Mouse (Mus musculus) limb, embryonic 15.5 days (tissue): ENCODE results near the gene Cd4. TPM values are rescaled to one million over a fixed set of nuclear protein-coding genes. Genes with fewer than 3 reads are reported as not detected.

ENCODE experiments used
- ATAC-seq: fragments of 200-750 bp; cut with Nextera tagmentation; 2 replicates; pipeline ENCODE4 v1.8.0; 2017; ENCODE audit warnings: low read depth, moderate TSS enrichment; ENCODE audit not compliant: insufficient number of reproducible peaks, low FRiP score, low TSS enrichment
- H3K27ac ChIP-seq: fragments of 300-500 bp; sonication (generic); 2 replicates; pipeline ENCODE4 v1.5.1; 2015; ENCODE audit warnings: moderate library complexity, mild to moderate bottlenecking, inconsistent platforms
- H3K27me3 ChIP-seq: fragments of 300-500 bp; sonication (generic); 2 replicates; pipeline ENCODE4 v1.6.1; 2015; ENCODE audit warnings: inconsistent platforms
- H3K36me3 ChIP-seq: fragments of 300-500 bp; sonication (generic); 2 replicates; pipeline ENCODE4 v1.6.1; 2015; ENCODE audit warnings: inconsistent platforms
- H3K4me1 ChIP-seq: fragments of 300-500 bp; sonication (generic); 2 replicates; pipeline ENCODE4 v1.6.1; 2015; ENCODE audit warnings: inconsistent platforms
- H3K4me2 ChIP-seq: fragments of 300-500 bp; sonication (generic); 2 replicates; pipeline ENCODE4 v1.6.1; 2015; ENCODE audit warnings: mild to moderate bottlenecking, inconsistent platforms
- H3K4me3 ChIP-seq: fragments of 300-500 bp; sonication (generic); 2 replicates; pipeline ENCODE4 v1.5.1; 2015; ENCODE audit warnings: mild to moderate bottlenecking, inconsistent platforms
- H3K9ac ChIP-seq: fragments of 300-500 bp; sonication (generic); 2 replicates; pipeline ENCODE4 v1.6.1; 2015; ENCODE audit warnings: inconsistent platforms
- H3K9me3 ChIP-seq: fragments of 300-500 bp; sonication (generic); 2 replicates; pipeline ENCODE4 v1.6.1; 2016; ENCODE audit warnings: inconsistent platforms
- WGBS: fragments of 180-500 bp; shearing (Covaris S2); methylation state at CpG from one replicate; pipeline ENCODE4 v1.1.7; 2015; 5-methylcytosine and 5-hydroxymethylcytosine counted together
- polyA plus RNA-seq: library from polyadenylated mRNA; unstranded; fragments of >200 nt; fragmentation: Nextera tagmentation; extraction: Ambion mirVana; gene quantifications from 2 replicates; pipeline ENCODE4 v1.2.1, GENCODE M21; 2015

Gene Cd4
- polyA plus RNA-seq, 1 experiment from 2014 or later, result 0.24 TPM

DNA sequence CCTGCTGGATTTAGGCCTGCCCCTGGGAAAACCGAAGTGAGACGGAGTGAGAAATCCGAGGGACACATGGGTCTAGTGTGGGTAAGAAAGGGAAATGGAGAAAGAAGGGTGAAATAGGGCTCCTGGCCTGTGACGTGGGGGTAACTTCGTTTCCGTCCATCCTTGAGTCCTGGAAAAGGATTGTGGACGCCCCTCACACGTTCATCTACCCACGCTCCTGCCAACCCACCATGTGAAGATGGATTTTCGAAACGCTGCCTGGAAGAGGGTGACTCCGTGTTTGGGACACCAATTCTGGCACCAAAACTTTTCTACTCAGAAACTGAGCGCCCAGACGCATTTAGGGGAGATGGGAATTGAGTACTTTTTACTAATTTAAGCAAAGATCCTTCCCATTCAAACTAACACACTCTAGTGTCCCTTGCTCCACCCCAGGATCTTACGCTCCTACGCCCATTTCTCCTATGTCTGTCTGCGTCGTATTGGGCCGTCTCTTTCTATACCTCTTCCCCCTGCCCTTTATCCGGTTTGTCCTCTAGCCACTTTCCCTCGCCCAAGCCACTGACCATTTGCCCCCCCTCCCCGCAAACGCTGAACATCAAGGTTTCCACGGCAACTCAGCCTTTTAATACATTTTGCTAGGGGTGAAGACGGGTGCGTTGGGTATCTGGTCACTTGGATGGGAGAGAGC is 30.0 kb downstream of the Cd4 start:
- Histone ChIP-seq H3K27ac (peak overlapping the region; percentile 99), H3K4me1 (peaks cover 63% of the 10 kb centered on the region)

DNA sequence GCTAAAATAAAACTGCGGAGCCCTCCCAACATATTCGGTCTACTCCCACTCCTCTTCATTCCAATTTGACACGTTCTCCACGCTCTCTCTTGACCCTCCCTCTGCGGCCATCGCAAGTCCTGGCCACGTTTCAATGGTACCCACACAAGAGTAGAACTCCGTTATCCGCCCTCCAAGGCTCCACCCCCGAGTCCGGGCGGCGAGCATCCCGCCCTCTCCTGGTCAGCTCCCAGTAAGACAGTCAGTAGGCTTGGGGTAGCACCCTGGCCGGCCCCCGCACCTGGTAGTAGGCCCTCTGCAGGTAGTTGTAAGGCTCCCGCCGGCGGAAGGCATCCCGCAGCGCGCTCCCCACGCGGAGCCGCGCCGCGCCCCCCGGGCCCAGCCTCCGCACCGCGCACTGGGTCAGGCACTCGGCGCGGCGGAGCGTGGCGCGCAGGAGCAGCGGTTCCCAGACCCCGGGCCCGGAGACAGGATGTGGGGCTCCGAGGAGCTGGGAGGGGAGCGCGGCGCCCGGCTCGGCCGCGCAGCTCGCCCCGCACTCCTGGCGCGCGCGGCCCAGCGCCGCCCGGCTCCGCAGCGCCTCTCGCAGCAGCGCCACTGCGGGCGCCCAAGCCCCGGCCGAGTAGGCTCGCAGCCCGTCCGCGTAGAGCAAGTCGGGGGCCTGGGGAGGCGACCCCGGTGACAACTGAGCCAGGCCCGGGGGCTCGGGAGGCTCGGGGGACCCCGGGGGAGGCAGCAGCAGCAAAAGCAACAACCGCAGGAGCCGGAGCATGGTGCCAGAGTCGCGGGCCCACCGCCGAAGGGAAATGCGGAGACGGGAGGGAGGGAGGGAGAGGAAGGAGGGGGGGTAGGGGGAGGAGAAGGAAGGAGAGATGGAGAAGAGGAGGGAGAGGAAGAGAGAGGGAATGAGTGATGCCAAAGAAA is 30.8 kb downstream of the Cd4 start, which contains the start of gene P3h3:
Gene P3h3 (minus strand): TSS at position 837 of the 924 bp plus-strand sequence.
- no peaks in the 10 kb centered on the region for H3K27me3 ChIP-seq
- no peaks in the 10 kb centered on the region for H3K9me3 ChIP-seq
- H3K4me2 ChIP-seq, result peak within 1 kb of the TSS; percentile 69
- ATAC-seq, result peak; percentile 83
- peaks cover 56% of the 10 kb centered on the region for H3K4me1 ChIP-seq
- peaks cover 25% of the 10 kb centered on the region for H3K36me3 ChIP-seq
- peak within 1 kb of the TSS; percentile 93 for H3K9ac ChIP-seq
- peak within 1 kb of the TSS; percentile 87 for H3K4me3 ChIP-seq
- WGBS, result under 1% methylated on average over 84 of the region's 86 CpGs
- H3K27ac ChIP-seq, result peak within 1 kb of the TSS; percentile 99

More for the DNA sequence above, 30.0 kb downstream of the Cd4 start:
- no peaks in the 10 kb centered on the region for H3K27me3 ChIP-seq
- H3K9ac ChIP-seq, result peak overlapping the region; percentile 8; the same call in 1 of the 2 replicates
- H3K4me2 ChIP-seq, result peak overlapping the region; percentile 69
- WGBS, result 21% methylated on average over 26 of the region's 26 CpGs
- H3K4me3 ChIP-seq, result peak overlapping the region; percentile 87
- peaks cover 17% of the 10 kb centered on the region for H3K36me3 ChIP-seq
- no peaks in the 10 kb centered on the region for H3K9me3 ChIP-seq
- ATAC-seq, result no peak

DNA sequence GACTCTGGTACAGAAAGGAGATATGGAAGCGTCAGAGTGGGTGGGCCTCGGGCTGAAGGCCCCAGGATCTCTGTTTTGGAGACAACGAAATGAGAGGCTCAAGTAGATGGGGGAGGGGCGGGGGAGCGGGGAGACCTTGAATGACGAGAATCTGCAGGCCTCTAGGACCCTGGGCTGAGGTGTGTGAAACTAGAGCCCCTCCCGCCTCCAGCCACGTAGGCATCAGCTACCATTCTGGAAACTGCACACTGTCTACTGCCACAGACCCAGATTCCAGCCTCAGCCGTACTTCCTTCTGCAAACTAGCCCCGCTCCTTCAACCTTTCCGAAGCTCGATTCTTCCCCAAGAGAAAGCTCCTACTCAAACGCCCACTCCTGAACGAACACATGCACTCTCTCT is 31.7 kb downstream of the Cd4 start:
- peak overlapping the region; percentile 87 for H3K4me3 ChIP-seq
- 6% methylated on average over 13 of the region's 14 CpGs for WGBS
- peak overlapping the region; percentile 69 for H3K4me2 ChIP-seq
- no peaks in the 10 kb centered on the region for H3K9me3 ChIP-seq
- H3K27me3 ChIP-seq, result no peaks in the 10 kb centered on the region
- H3K36me3 ChIP-seq, result peaks cover 32% of the 10 kb centered on the region
- H3K9ac ChIP-seq, result peak overlapping the region; percentile 93
- H3K27ac ChIP-seq, result peak overlapping the region; percentile 99
- peaks cover 48% of the 10 kb centered on the region for H3K4me1 ChIP-seq
- peak; percentile 66 for ATAC-seq

DNA sequence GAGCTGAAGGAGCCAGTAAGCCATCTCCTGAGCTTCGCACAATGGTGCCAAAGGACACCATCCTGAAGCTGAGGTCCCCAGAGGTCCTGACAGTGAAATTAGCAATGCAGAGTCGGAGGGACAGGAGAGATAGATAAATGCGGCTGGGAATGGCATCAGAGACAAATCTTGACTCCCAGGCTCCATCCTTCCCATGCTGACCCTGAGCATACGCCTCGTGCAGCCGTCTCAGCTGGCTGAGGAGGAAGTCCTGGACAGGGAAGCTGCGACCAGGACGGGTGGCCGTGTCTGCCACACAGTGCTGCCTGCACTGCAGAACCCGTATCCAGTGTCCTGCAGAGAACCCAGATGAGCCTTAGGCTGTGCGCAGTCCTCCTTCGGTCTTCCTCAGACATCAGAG is 33.4 kb downstream of the Cd4 start:
- 67% methylated on average over 12 of the region's 12 CpGs for WGBS
- no peaks in the 10 kb centered on the region for H3K27me3 ChIP-seq
- no peak overlapping the region for H3K4me3 ChIP-seq
- peaks cover 37% of the 10 kb centered on the region for H3K4me1 ChIP-seq
- no peaks in the 10 kb centered on the region for H3K9me3 ChIP-seq
- no peak overlapping the region for H3K4me2 ChIP-seq
- H3K9ac ChIP-seq, result no peak overlapping the region
- 0 out of 2 replicates have a peak overlapping the region, but pooled peaks have one; percentile 24 for H3K27ac ChIP-seq
- no peak for ATAC-seq
- peaks cover 41% of the 10 kb centered on the region for H3K36me3 ChIP-seq

DNA sequence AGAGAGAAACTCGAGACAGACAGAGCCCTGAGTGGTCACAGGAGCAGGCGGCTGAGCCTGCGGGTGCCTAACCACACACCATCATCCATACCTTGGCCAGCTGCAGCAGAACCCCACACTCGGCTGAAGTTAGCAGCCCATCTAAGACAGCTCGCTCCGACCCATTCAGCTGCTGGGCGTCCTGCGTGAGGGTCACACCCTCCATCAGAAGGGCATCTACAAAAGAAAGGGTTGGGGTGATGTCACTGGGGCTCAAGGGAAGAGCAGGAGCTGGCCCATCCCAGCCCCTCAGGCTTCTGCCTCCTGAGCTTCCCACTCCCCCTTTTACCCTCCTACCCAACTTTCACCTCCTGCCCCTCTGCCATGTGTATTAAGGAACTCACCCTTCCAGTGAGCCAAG is 37.5 kb downstream of the Cd4 start:
- Histone ChIP-seq H3K4me3 (no peak overlapping the region), H3K4me1 (peaks cover 11% of the 10 kb centered on the region), H3K4me2 (no peak overlapping the region), H3K9ac (no peak overlapping the region), H3K27me3 (no peaks in the 10 kb centered on the region), H3K9me3 (no peaks in the 10 kb centered on the region), H3K27ac (no peak overlapping the region), H3K36me3 (peaks cover 67% of the 10 kb centered on the region)
- ATAC-seq, result no peak
- WGBS, result 47% methylated on average over 8 of the region's 8 CpGs

DNA sequence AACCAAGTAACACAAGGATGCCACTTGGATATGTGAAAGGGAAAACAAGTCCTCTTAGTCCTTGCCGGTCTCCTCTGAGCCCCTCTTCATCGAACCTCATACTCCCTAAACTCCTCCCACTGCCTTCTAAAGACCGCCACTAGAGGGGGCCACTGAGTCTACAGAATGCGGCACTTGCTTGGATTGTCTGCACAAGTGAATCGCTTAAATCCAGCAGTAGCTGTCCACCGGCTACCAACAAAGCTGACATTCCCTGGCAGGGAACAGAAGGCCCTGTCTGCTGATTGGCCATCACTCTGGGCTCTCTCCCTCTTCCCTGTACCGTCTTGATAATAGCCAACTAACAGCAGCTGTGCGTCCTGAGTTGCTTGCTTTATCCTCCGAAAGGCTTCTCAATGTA is 40.7 kb downstream of the Cd4 start:
- WGBS, result 12% methylated on average over 9 of the region's 9 CpGs
- Histone ChIP-seq H3K4me1 (peaks cover 2% of the 10 kb centered on the region; the same call in 1 of the 2 replicates), H3K27me3 (no peaks in the 10 kb centered on the region), H3K27ac (no peak overlapping the region), H3K9ac (no peak overlapping the region), H3K4me2 (no peak overlapping the region), H3K36me3 (peaks cover 72% of the 10 kb centered on the region), H3K9me3 (no peaks in the 10 kb centered on the region), H3K4me3 (no peak overlapping the region)
- ATAC-seq, result peak; percentile 71; the same call in 1 of the 2 replicates

DNA sequence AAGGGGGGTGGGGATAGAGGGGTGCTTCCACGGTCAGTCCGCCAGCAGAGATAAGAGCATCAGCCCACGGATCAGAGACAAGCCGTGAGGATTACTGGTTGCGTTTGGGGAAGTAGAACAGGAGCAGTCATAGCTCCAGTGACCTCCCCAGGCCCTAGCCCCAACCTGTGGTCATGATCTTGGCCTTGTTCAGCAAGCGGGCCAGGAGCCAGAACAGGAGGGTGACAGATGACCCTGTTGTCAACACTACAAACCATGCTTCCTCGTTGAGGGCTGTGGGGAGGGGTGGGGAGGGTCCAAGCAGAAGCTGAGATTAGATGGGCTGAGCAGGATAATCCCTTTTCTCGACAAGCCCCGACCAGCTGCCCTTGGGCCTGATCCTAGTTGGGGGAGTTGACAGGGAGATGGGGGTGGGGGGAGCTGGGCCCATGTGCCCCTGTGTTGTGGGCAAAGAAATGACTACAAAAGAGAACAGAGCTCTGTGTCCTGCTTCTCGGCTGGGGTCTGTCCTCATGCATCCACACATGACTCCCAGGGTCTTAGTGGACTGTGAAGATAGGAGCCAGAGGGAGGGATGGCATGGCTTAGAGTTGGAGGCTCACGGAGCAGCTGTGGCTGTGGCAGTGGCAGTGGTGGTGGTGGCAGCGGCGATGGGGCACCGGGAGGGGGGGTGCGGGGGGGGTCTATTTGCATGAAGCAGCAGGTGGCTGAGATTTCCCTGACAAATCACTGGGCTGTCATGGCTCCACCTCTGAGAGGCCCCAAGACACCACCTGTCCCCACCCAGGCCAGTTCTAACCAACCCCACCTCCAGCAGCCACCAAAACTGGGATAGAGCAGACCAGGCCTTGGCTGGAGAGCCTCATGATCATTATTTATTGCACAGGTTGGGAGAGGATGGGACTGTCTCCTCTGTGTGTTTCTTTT is 47.5 kb downstream of the Cd4 start, which contains the start of gene Gnb3:
Gene Gnb3 (minus strand): TSS at position 35 of the 927 bp plus-strand sequence.
- no peak within 1 kb of the TSS for H3K4me3 ChIP-seq
- no peak for ATAC-seq
- no peak within 1 kb of the TSS; the same call in 1 of the 2 replicates for H3K27ac ChIP-seq
- peaks cover 24% of the 10 kb centered on the region for H3K4me1 ChIP-seq
- no peak within 1 kb of the TSS for H3K9ac ChIP-seq
- peaks cover 39% of the 10 kb centered on the region for H3K36me3 ChIP-seq
- 32% methylated on average over 15 of the region's 15 CpGs for WGBS
- H3K9me3 ChIP-seq, result no peaks in the 10 kb centered on the region
- no peaks in the 10 kb centered on the region for H3K27me3 ChIP-seq
- no peak within 1 kb of the TSS for H3K4me2 ChIP-seq

DNA sequence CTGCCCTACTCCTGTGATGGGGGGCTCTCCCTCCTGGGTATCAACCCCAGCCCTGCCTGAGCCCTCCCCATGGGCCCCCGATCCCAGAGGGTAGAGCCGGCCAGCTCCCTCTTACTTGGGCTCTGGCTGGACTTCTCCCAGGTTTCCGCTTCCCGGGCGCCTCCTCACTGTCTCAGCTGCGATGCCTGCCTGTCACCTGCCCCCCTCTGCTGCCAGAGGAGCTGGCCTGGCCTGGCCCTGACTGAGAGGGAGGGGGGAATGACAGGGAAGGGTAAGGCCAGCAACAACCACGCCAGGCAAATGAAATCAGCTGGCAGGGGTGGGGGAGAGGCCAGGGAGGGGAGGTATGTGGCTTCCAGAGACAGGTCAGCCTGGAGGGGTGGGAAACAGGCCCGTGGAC is 48.2 kb downstream of the Cd4 start:
- no peak overlapping the region for H3K9ac ChIP-seq
- no peak overlapping the region for H3K4me3 ChIP-seq
- no peaks in the 10 kb centered on the region for H3K9me3 ChIP-seq
- 9% methylated on average over 8 of the region's 8 CpGs for WGBS
- peaks cover 32% of the 10 kb centered on the region for H3K36me3 ChIP-seq
- no peak overlapping the region for H3K27ac ChIP-seq
- no peak for ATAC-seq
- H3K4me1 ChIP-seq, result peaks cover 27% of the 10 kb centered on the region
- no peak overlapping the region for H3K4me2 ChIP-seq
- H3K27me3 ChIP-seq, result no peaks in the 10 kb centered on the region

DNA sequence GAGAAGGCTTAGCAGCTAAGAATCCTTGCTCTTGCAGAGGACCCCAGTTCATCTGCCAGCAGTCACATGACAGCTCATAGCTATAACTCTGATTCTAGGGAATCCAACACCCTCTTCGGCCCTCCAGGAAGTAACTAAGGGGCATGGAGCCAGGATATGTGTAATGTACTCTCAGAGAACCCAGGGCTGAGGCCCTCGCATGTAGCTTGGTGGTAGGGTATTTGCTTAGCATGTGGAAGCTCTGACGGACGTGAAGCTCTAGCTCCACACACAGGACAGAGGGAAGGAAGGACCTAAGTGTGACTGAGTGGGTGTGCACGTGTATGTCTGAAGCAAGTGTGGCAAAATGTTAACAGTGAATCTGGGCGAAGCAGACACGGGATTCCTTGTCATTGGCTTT is 51.6 kb downstream of the Cd4 start:
- H3K27ac ChIP-seq, result no peak overlapping the region
- no peak overlapping the region for H3K4me2 ChIP-seq
- no peak overlapping the region for H3K4me3 ChIP-seq
- H3K9ac ChIP-seq, result no peak overlapping the region
- H3K4me1 ChIP-seq, result peaks cover 35% of the 10 kb centered on the region
- 65% methylated on average over 7 of the region's 7 CpGs for WGBS
- no peak for ATAC-seq
- H3K36me3 ChIP-seq, result peaks cover 29% of the 10 kb centered on the region
- H3K27me3 ChIP-seq, result no peaks in the 10 kb centered on the region
- no peaks in the 10 kb centered on the region for H3K9me3 ChIP-seq

DNA sequence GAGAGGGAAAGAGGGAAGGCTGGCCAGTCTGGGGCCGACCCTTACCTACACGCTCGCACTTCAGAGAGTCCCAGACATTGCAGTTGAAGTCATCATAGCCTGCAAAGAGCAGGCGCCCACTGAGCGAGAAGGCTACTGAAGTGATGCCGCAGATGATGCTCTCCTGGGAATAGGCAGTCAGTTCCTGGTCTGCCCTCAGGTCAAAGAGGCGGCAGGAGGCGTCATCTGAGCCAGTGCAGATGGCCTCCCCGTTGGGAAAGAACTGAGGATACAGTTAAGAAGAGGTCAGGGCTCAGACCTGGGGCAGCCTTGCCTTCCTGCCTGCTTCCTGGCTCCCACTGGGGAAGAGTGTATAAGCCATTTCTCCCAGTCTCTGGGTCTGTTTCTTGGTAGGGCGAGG is 52.5 kb downstream of the Cd4 start:
- no peak for ATAC-seq
- Histone ChIP-seq H3K36me3 (peaks cover 26% of the 10 kb centered on the region), H3K27ac (no peak overlapping the region), H3K9ac (no peak overlapping the region; the same call in 1 of the 2 replicates), H3K27me3 (no peaks in the 10 kb centered on the region), H3K9me3 (no peaks in the 10 kb centered on the region), H3K4me2 (no peak overlapping the region), H3K4me3 (no peak overlapping the region), H3K4me1 (peaks cover 38% of the 10 kb centered on the region)
- 38% methylated on average over 10 of the region's 10 CpGs for WGBS

DNA sequence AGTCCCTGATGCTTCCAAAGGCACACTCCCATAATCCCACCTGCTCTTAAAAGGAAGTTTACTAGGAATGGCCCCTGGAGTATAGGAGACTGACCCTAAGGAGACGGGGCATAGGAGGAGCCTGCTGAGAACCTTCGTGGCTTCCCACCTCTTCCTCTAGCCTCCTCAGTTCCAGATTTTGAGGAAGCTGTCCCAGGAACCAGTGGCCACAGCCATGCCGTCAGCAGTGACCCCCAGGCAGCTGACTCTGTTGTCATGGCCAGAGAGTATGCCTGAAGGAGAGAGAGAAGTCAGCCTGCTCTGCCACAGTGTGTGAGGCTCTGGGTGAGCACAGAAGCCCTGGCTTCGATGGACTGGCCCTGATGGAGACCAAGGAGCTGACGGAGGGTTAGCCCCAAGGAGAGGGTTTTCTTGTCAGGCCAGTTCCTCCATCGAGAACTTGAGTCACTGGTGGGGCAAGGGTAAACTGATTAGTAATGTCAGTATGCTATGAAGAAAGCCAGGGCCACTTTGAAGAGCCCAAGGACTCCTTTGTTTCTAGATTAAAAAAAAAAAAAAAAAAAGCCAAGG is 53.4 kb downstream of the Cd4 start:
- H3K27me3 ChIP-seq, result no peaks in the 10 kb centered on the region
- H3K4me3 ChIP-seq, result no peak overlapping the region
- H3K9me3 ChIP-seq, result no peaks in the 10 kb centered on the region
- no peak overlapping the region for H3K4me2 ChIP-seq
- H3K4me1 ChIP-seq, result peaks cover 33% of the 10 kb centered on the region
- 75% methylated on average over 6 of the region's 6 CpGs for WGBS
- peaks cover 26% of the 10 kb centered on the region for H3K36me3 ChIP-seq
- no peak for ATAC-seq
- H3K9ac ChIP-seq, result no peak overlapping the region
- H3K27ac ChIP-seq, result no peak overlapping the region
